Mouse (Mus musculus): ENCODE data around the gene Eif3d.
"Not testable (repeated sequence)": the region's sequence is repeated elsewhere in the genome, so short reads cannot be mapped to it uniquely, and the experiment has no call there.

Eif3d gene

GRCm38 (mm10) chr15:77970470-77971292 is at the start of gene Eif3d:
Gene Eif3d (minus strand): TSS chr15:77970813.
- DNase-seq (ENCODE audit: low spot score), result peak; percentile 97

- DNase-seq (ENCODE audit: low spot score), result no peak
These were observed 43.4 kb upstream of the Eif3d start for GRCm38 (mm10) chr15:78014046-78014445.

DNA sequence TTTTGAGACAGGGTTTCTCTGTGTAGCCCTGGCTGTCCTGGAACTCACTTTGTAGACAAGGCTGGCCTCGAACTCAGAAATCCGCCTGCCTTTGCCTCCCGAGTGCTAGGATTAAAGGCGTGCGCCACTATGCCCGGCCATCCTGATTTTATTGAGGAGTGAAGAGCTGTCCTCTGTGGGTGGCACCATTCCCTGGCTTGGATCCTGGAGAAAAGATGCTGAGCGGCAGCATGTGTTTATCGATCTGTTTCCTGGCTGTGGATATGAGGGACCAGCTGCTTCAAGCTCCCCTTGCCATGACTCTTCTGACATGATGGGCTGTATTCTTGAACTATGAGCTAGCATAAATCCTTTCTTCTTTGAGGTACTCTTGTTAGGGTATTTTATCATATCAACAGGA is 37.6 kb upstream of the Eif3d start:
- DNase-seq (ENCODE audit: low spot score), result not testable (repeated sequence)

DNA sequence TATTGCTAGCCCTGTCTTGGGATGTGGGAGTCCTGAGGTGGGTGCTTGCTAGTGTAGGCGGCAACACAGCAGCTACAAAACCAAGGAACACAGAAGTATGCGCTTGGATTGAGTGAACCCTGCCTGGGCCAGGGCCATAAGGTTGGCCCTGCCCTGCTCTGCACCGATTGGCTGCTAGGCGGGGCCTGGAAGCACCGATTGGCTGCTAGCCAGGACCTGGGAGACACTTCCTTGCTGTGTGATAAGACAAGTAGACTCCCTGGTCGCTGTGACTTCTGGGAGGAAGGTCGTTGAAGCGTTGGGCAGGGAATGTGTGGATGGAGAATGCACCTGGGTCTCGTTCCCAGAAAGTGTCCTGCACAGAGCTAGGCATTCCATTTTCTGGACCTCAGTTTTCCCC is 33.3 kb upstream of the Eif3d start:
- DNase-seq (ENCODE audit: low spot score), result no peak

DNA sequence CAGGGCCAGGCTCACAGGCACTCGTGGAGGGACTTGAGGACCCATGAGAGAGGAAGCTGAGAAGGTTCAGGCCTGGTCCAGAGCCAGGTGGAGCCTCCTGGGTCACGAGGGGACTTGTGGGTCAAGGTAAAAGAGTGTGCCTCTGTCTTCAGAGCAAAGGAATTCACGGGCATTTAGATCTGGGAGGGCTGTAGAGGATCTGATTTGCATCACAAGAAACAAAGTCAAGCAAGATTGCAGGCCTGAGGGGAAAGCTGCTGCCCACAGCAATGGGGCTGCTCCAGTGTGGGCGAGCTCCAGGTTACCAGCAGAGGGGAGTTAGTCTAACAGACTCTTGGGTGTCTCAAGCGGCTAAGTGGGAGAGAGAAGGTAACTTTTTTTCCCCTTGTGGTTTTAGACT is 30.8 kb upstream of the Eif3d start:
- DNase-seq (ENCODE audit: low spot score), result no peak

- no peak for DNase-seq (ENCODE audit: low spot score)
These were observed 17.9 kb upstream of the Eif3d start for GRCm38 (mm10) chr15:77988541-77988940.

DNA sequence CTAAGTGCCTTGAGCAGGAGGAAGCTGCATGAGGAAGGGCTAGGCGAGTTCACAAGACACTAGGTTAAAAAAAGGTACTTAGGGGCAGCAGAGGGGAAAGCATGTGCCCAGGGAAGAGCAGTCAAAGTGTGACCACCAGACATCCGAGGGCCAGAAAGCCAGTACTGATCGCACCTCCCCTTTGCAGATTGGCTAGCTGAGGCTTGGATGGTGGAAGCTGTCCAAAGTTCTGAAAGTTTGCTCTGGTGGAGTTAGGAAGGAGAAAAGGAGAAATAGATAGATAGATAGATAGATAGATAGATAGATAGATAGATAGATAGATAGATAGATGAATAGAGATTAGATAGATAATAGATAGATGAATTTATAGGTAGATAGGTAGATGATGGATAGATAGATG is 12.8 kb upstream of the Eif3d start:
- DNase-seq (ENCODE audit: low spot score), result no peak

DNA sequence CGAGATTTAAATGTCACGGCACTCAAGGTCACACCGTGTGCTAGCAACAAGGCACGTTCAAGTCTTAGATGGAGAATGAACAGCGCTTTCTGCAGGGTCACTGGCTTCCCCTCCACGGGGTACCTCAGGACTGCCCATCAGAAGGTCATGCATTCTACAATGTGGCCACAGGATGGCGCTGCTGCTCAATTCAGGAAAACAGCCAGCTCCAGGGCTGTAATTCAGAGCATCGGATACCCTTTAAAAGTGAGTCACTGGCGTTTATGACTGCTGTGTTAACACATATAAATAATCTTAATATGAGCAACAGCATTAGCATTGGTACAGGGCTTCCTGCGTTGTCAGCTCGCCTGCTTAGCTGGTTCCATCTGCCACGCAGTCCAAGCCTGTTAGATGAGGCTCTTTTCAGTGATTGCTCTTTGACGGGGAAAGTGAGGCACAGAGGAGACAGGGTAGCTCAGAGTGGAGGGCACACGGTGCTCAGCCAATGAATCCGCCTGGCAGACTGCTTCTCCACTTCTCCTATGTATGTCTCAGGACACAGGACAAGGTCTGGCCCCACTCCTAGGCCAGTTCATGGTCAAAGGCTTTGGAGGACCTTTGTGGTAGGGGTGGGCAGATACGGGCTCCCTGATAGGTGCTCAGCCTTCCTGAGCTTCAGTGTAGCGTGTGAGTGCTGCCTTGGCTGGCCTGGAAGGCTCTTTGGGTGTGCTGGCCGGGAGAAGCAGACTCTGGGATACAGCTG is 11.8 kb upstream of the Eif3d start:
- peak; percentile 86 for DNase-seq (ENCODE audit: low spot score)

- no peak for DNase-seq (ENCODE audit: low spot score)
These were observed 10.6 kb upstream of the Eif3d start for GRCm38 (mm10) chr15:77981181-77981680.

DNA sequence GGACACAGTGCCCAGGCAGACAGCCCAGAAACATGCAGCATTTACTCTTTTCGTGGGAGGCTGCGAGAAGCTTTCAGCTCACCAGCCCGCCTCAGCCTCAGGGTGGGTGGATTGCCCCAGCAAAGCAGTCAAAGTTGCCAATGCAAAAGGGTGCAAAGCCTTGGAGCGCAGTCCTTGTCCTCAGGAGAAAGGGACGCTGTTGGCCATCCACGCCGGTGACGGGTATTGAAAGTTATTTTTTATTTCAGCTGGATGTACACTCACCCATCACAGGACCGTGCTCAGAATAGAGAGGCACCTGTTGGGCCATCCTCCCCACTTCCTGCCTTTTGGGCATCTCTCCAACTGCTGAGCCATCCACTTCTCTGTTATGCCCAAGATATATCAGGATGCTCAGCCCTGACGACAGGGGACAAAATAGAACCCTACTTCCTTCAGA is 8.8 kb upstream of the Eif3d start:
- DNase-seq (ENCODE audit: low spot score), result no peak

DNA sequence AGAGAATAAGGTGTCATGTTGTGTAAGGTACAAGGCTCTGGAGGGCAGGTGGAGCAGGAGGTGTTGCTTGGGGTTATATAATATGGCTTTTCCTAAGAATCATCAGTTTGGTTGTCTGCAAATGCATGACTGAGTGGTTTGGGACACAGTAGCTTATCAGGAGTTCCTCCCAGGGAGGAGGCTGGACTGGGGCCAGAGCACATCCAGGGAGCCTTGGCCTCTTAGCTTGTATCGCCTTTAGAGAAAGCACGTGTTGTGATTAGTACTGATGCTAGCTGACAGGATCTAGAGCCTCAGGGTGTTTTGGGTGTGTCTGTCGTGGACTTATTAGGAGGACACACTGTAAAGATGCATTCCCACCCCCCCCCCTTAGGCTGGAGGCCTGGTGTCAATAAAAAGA is 7.0 kb upstream of the Eif3d start:
- DNase-seq (ENCODE audit: low spot score), result no peak

- DNase-seq (ENCODE audit: low spot score), result no peak
These were observed 3.7 kb upstream of the Eif3d start for GRCm38 (mm10) chr15:77974165-77974841.

- DNase-seq (ENCODE audit: low spot score), result no peak
These were observed 608 bp downstream of the Eif3d start for GRCm38 (mm10) chr15:77969940-77970469.

GRCm38 (mm10) chr15:77965117-77965528 is 5.5 kb downstream of the Eif3d start:
- DNase-seq (ENCODE audit: low spot score), result no peak

DNA sequence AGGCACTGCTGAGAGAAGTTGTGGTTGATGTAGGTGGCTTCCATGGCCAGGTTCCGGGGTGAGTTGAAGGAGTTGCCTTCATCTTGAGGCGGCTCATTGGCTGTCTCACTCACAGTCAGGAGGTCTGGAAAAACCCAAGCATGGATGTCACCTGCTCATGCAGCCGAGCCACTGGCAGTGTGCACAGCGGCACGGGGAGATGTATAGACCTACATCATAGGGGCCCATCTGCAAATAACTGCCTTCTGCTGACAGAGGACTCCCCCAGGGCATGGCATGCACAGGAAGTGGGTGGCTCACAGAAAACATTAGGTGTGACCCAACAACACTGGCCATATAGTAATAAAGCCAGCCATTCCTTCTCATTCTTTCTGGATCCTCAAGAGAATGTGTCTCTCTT is 8.2 kb downstream of the Eif3d start:
- no peak for DNase-seq (ENCODE audit: low spot score)

- no peak for DNase-seq (ENCODE audit: low spot score)
These were observed 9.9 kb downstream of the Eif3d start for GRCm38 (mm10) chr15:77960693-77961092.

- DNase-seq (ENCODE audit: low spot score), result no peak
These were observed 12.5 kb downstream of the Eif3d start for GRCm38 (mm10) chr15:77958071-77958470.

DNA sequence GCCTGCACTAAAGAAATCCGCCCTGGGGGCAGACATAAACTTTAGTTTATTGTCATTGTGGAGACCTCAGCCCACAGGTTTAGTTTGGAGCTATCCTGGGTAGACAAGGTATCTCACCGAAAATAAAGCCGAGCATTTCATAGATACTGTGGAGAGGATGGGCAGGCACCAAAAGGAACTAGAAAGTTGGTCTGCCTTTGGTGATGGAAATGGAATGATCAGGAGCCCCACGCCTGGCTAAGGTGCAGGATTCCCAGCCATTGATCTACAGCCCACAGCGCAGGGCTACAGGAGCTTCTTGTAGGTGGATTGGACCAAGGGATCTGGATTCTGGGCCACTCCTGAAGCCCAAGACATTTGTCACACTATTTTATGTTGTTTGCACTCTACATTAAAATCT is 13.0 kb downstream of the Eif3d start:
- DNase-seq (ENCODE audit: low spot score), result no peak

- peak; percentile 87 for DNase-seq (ENCODE audit: low spot score)
These were observed 14.2 kb downstream of the Eif3d start, which contains the start of gene Foxred2 for GRCm38 (mm10) chr15:77956404-77956901. Gene Foxred2 (minus strand): TSS chr15:77956722.

DNA sequence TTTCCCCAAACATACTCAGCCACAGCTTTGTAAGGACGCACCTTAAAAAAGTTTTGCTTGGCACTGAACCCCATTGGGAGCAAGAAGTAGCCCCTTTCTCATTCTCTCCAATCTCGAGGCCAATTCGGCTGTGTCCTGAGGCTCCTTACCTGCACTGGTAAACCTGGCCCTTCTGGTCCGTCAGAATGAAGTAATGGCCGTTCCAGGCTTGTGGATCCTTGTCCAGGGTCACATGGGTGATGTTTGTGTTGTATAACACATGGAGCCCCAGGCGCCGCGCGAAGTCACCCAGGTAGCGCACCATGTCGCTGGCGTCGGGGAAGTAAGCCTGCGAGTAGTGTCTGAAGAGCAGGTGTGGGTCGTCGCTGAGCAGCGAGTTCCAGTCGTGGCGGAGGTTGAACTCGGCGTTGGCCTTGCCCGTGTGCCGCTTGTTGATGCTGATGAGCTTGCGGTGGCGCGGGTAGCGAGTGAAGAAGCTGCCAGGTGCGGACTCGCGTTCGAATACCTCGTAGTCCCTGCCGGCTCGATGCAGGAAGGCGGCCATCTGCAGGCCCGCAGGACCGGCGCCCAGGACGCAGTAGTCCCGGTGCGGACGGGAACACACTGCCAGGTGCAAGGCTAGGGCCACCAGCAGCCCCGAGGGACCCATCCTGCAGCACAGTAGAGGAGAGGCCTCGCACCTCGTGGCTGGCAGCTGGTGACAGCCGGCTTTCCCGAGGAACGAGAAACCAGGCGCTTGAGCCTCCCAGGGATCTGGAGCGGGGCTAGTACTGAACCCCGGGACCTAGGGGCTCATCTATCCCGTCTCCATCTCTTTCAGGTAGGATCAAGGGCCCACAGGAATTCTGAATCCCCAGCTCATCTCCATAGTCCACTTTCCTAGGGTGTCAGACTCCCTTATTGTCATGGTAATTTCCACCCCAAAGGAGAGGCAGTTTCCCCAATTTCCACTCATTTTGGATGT is 14.9 kb downstream of the Eif3d start:
- peak; percentile 35 for DNase-seq (ENCODE audit: low spot score)

DNA sequence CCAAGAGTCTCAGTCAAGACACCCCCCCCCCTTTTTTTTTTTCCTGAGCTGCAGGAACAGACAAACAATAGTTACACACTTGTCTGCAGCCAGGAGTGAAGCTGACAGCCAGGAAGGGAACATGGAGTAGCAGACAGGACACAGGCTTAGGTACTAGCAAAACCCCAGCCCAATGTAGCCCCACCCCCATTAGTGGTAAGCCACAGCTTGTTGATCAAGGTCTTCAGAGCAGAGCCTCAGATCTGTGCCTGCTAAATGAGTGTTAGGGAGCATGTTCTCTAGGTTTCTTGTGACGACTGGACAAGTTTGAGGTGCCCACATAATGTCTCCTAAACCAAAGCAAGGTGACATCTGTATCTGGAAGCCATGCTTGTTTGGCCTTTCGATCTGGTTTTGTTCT is 16.3 kb downstream of the Eif3d start:
- DNase-seq (ENCODE audit: low spot score), result no peak

Measured in retina, embryonic 14.5 days (tissue).